Mouse (Mus musculus) hindbrain, embryonic 15.5 days (tissue): Measurements from ENCODE around the gene Litaf. TPM values are rescaled to one million over a fixed set of nuclear protein-coding genes. Genes with fewer than 3 reads are reported as not detected.

Experiments
- ATAC-seq: fragments of 200-750 bp; cut with Nextera tagmentation; 2 replicates; pipeline ENCODE4 v1.8.0; 2017; ENCODE audit warnings: low read depth, moderate number of reproducible peaks, moderate TSS enrichment; ENCODE audit not compliant: low FRiP score
- H3K27ac ChIP-seq: fragments of 300-500 bp; sonication (generic); replicated peaks from 2 replicates; pipeline ENCODE4 v1.5.1; 2015; ENCODE audit warnings: mild to moderate bottlenecking, inconsistent platforms
- H3K27me3 ChIP-seq: fragments of 300-500 bp; sonication (generic); 2 replicates; pipeline ENCODE4 v1.6.1; 2015; ENCODE audit warnings: control low read depth, inconsistent platforms
- H3K36me3 ChIP-seq: fragments of 300-500 bp; sonication (generic); 2 replicates; pipeline ENCODE4 v1.6.1; 2015; ENCODE audit warnings: control low read depth, inconsistent platforms
- H3K4me1 ChIP-seq: fragments of 300-500 bp; sonication (generic); replicated peaks from 2 replicates; pipeline ENCODE4 v1.6.1; 2015; ENCODE audit warnings: control low read depth, inconsistent platforms
- H3K4me2 ChIP-seq: fragments of 300-500 bp; sonication (generic); 2 replicates; pipeline ENCODE4 v1.6.1; 2015; ENCODE audit warnings: moderate library complexity, mild to moderate bottlenecking, inconsistent platforms
- H3K4me3 ChIP-seq: fragments of 300-500 bp; sonication (generic); 2 replicates; pipeline ENCODE4 v1.5.1; 2015; ENCODE audit warnings: mild to moderate bottlenecking, inconsistent platforms
- H3K9ac ChIP-seq: fragments of 300-500 bp; sonication (generic); 2 replicates; pipeline ENCODE4 v1.6.1; 2015; ENCODE audit warnings: inconsistent platforms
- H3K9me3 ChIP-seq: fragments of 300-500 bp; sonication (generic); 2 replicates; pipeline ENCODE4 v1.6.1; 2016; ENCODE audit warnings: control low read depth, inconsistent platforms
- WGBS: fragments of 180-500 bp; shearing (Covaris S2); methylation state at CpG from one replicate; pipeline ENCODE4 v1.1.7; 2015; 5-methylcytosine and 5-hydroxymethylcytosine counted together
- microRNA-seq: library from miRNA; unstranded; fragments of <30 nt; microRNA quantifications from one replicate; pipeline ENCODE4, GENCODE M21; 2016
- polyA plus RNA-seq: library from polyadenylated mRNA; unstranded; fragments of >200 nt; fragmentation: Nextera tagmentation; extraction: Ambion mirVana; gene quantifications from 2 replicates; pipeline ENCODE4 v1.2.1, GENCODE M21; 2015

Gene Litaf
- polyA plus RNA-seq, 1 experiment from 2014 or later, result 32.2 TPM

GRCm38 (mm10) chr16:10910541-10910940 lies 155.4 kb downstream of the Litaf start:
- Histone ChIP-seq H3K4me1 (no peaks in the 10 kb centered on the region), H3K27ac (no peak overlapping the region), H3K4me3 (no peak overlapping the region), H3K27me3 (no peaks in the 10 kb centered on the region), H3K36me3 (no peaks in the 10 kb centered on the region), H3K9me3 (no peaks in the 10 kb centered on the region), H3K4me2 (no peak overlapping the region), H3K9ac (no peak overlapping the region)
- ATAC-seq, result no peak
- 90% methylated on average over 7 of the region's 7 CpGs for WGBS

Small RNA genes within 50 kb of the gene (microRNA-seq; reads per million reads assigned to microRNA genes)
- not detected for gene Gm26268

Other genes with a start within 250 kb of the Litaf start
- 0.74 and 0.81 TPM in 2 replicates for gene Rmi2, start 231.1 kb downstream of the Litaf start, polyA plus RNA-seq
- 125 and 133 TPM in 2 replicates for gene Snn, start 5.2 kb downstream of the Litaf start, polyA plus RNA-seq
- gene Txndc11, start 68.5 kb upstream of the Litaf start, polyA plus RNA-seq, result 30.4 and 32.6 TPM in 2 replicates
- 70.1 and 73.8 TPM in 2 replicates for gene Zc3h7a, start 110.2 kb upstream of the Litaf start, polyA plus RNA-seq
- 119 and 130 TPM in 2 replicates for gene Rsl1d1, start 137.2 kb upstream of the Litaf start, polyA plus RNA-seq
- 49.5 and 51.2 TPM in 2 replicates for gene Gspt1, start 188.2 kb upstream of the Litaf start, polyA plus RNA-seq
- 0.19 TPM in 1 of 2 replicates, not detected in the other for gene Tnfrsf17, start 247.7 kb upstream of the Litaf start, polyA plus RNA-seq